Mouse (Mus musculus) liver, embryonic 14.5 days (tissue): ENCODE measurements around the gene Rita1. TPM values are rescaled to one million over a fixed set of nuclear protein-coding genes. Genes with fewer than 3 reads are reported as not detected.
A peak's percentile ranks its signal among the peaks of the same experiment; 100 is the strongest.

Experiments used
- ATAC-seq: fragments of 200-750 bp; cut with Nextera tagmentation; 2 replicates; pipeline ENCODE4 v1.8.0; 2017; ENCODE audit warnings: moderate number of reproducible peaks, mild to moderate bottlenecking, moderate library complexity; ENCODE audit not compliant: insufficient read depth
- DNase-seq, 3 experiments: peaks; one replicate each; pipeline ENCODE4 v3.0.0-alpha.2; 2012 to 2013; ENCODE audit warnings: low read depth in 3 of 3, low spot score in 3 of 3
- H3K27ac ChIP-seq: fragments of 300-500 bp; sonication (generic); 2 replicates; pipeline ENCODE4 v1.5.1; 2014; ENCODE audit warnings: moderate library complexity, mild to moderate bottlenecking, control low read depth, inconsistent platforms
- H3K27me3 ChIP-seq: fragments of 300-500 bp; sonication (generic); 2 replicates; pipeline ENCODE4 v1.6.1; 2014; ENCODE audit warnings: mild to moderate bottlenecking, low read length, moderate library complexity; ENCODE audit not compliant: control insufficient read depth, insufficient read depth
- H3K36me3 ChIP-seq: fragments of 300-500 bp; sonication (generic); replicated peaks from 2 replicates; pipeline ENCODE4 v1.6.1; 2014; ENCODE audit warnings: low read depth; ENCODE audit not compliant: control insufficient read depth, insufficient read depth
- H3K4me1 ChIP-seq, 2 experiments: fragments of 200-500 bp in 1 of 2; fragments of 300-500 bp in 1 of 2; sonication (generic) in 1 of 2; replicated peaks; 2 replicates each; pipeline ENCODE4 v1.6.1; 2012 to 2014; ENCODE audit warnings: antibody characterized with exemption in 1 of 2, inconsistent platforms in 1 of 2, low read length in 1 of 2; ENCODE audit not compliant: control insufficient read depth in 2 of 2, insufficient read depth in 2 of 2
- H3K4me2 ChIP-seq: fragments of 300-500 bp; sonication (generic); 2 replicates; pipeline ENCODE4 v1.6.1; 2014; ENCODE audit warnings: low read depth, mild to moderate bottlenecking, control low read depth, moderate library complexity
- H3K4me3 ChIP-seq, 2 experiments: fragments of 200-500 bp in 1 of 2; fragments of 300-500 bp in 1 of 2; sonication (generic) in 1 of 2; 2 replicates each; pipeline ENCODE4 v1.5.1; 2012 to 2014; ENCODE audit warnings: low read depth in 2 of 2, low read length in 2 of 2, mild to moderate bottlenecking in 2 of 2, control low read depth in 1 of 2, inconsistent platforms in 1 of 2, moderate library complexity in 1 of 2; ENCODE audit not compliant: insufficient read depth in 1 of 2
- H3K9ac ChIP-seq: fragments of 300-500 bp; sonication (generic); replicated peaks from 2 replicates; pipeline ENCODE4 v1.6.1; 2014; ENCODE audit warnings: mild to moderate bottlenecking, control low read depth, moderate library complexity
- H3K9me3 ChIP-seq: fragments of 300-500 bp; sonication (generic); 2 replicates; pipeline ENCODE4 v1.6.1; 2016; ENCODE audit warnings: low read length, mixed read lengths; ENCODE audit not compliant: control insufficient read depth
- CTCF ChIP-seq: IDR thresholded peaks from 2 replicates; pipeline ENCODE4 v1.5.1; 2016; ENCODE audit warnings: antibody characterized with exemption, low read depth, control low read depth
- EP300 ChIP-seq: IDR thresholded peaks from 2 replicates; pipeline ENCODE4 v1.6.1; 2016; ENCODE audit warnings: antibody characterized with exemption, low read depth
- WGBS: fragments of 180-500 bp; shearing (Covaris S2); extraction: QIAGEN DNeasy Blood & Tissue Kit; methylation state at CpG from one replicate; pipeline ENCODE4 v1.1.7; 2014; ENCODE audit not compliant: insufficient replicate concordance; 5-methylcytosine and 5-hydroxymethylcytosine counted together
- polyA plus RNA-seq, 2 experiments: library from polyadenylated mRNA; depleted of rRNA in 1 of 2; stranded (reverse) in 1 of 2; unstranded in 1 of 2; fragments of >200 nt; fragmentation: Nextera tagmentation in 1 of 2; extraction: Ambion mirVana in 1 of 2; gene quantifications; 2 replicates each; pipeline versions ENCODE4 v1.2.1 to v1.2.3; 2012 to 2014

The Rita1 gene
- polyA plus RNA-seq, 2 experiments: 2.1 to 5.2 TPM

- ATAC-seq: no peak
- Histone ChIP-seq H3K4me3 (no peak overlapping the region), H3K27ac (no peak overlapping the region), H3K36me3 (peaks cover 26% of the 10 kb centered on the region), H3K4me2 (no peak overlapping the region), H3K27me3 (no peaks in the 10 kb centered on the region), H3K9ac (no peak overlapping the region), H3K9me3 (no peaks in the 10 kb centered on the region), H3K4me1 (peaks cover 2% of the 10 kb centered on the region in 2 experiments; a peak in 3 of 4 replicates)
- DNase-seq: no peak
- WGBS: 81% methylated on average over 12 of the region's 12 CpGs
- no peak for TF ChIP-seq EP300
- TF ChIP-seq CTCF: no peak
Observed at GRCm38 (mm10) chr5:120618778-120619177, 6.4 kb upstream of the Rita1 start.

GRCm38 (mm10) chr5:120615903-120616302, 3.5 kb upstream of the Rita1 start:
- DNase-seq (no peak), ATAC-seq (no peak)
- peaks cover 3 to 10% of the 10 kb centered on the region in 2 experiments for H3K4me1 ChIP-seq
- peaks cover 13% of the 10 kb centered on the region for H3K36me3 ChIP-seq
- no peaks in the 10 kb centered on the region for H3K9me3 ChIP-seq
- H3K9ac ChIP-seq: no peak overlapping the region
- H3K27me3 ChIP-seq: no peaks in the 10 kb centered on the region
- H3K4me3 ChIP-seq: no peak overlapping the region
- WGBS: 79% methylated on average over 4 of the region's 4 CpGs
- H3K27ac ChIP-seq: no peak overlapping the region
- H3K4me2 ChIP-seq: no peak overlapping the region
- peak; percentile 75 for TF ChIP-seq CTCF
- TF ChIP-seq EP300: no peak

- no peaks in the 10 kb centered on the region for H3K27me3 ChIP-seq
- H3K4me3 ChIP-seq: peak overlapping the region; percentile 78 to 84
- peak; percentile 91 for ATAC-seq
- H3K4me1 ChIP-seq: peaks cover 3 to 10% of the 10 kb centered on the region in 2 experiments
- peak overlapping the region; percentile 53 for H3K27ac ChIP-seq
- TF ChIP-seq CTCF (no peak), EP300 (no peak)
- peak overlapping the region; percentile 62 for H3K9ac ChIP-seq
- WGBS: under 1% methylated on average over 69 of the region's 69 CpGs
- DNase-seq: peak; percentile 100
- peak overlapping the region; percentile 96 for H3K4me2 ChIP-seq
- H3K36me3 ChIP-seq: no peaks in the 10 kb centered on the region
- no peaks in the 10 kb centered on the region for H3K9me3 ChIP-seq
Observed at GRCm38 (mm10) chr5:120612822-120613604, 624 bp upstream of the Rita1 start.

- Histone ChIP-seq H3K27me3 (no peaks in the 10 kb centered on the region), H3K9me3 (no peaks in the 10 kb centered on the region), H3K27ac (no peak overlapping the region), H3K4me2 (peak overlapping the region; percentile 96), H3K36me3 (no peaks in the 10 kb centered on the region), H3K4me1 (peaks cover 3 to 10% of the 10 kb centered on the region in 2 experiments), H3K4me3 (peak overlapping the region; percentile 78 to 84), H3K9ac (peak overlapping the region; percentile 65)
- ATAC-seq (no peak), DNase-seq (no peak)
- TF ChIP-seq EP300 (no peak), CTCF (no peak)
- 60% methylated on average over 8 of the region's 8 CpGs for WGBS
Observed at GRCm38 (mm10) chr5:120611416-120611815, 973 bp downstream of the Rita1 start.

- H3K9ac ChIP-seq: no peak overlapping the region
- 83% methylated on average over 5 of the region's 5 CpGs for WGBS
- H3K4me2 ChIP-seq: peak overlapping the region; percentile 96
- no peaks in the 10 kb centered on the region for H3K27me3 ChIP-seq
- H3K36me3 ChIP-seq: no peaks in the 10 kb centered on the region
- no peaks in the 10 kb centered on the region for H3K9me3 ChIP-seq
- ATAC-seq (no peak), DNase-seq (no peak)
- no peak for TF ChIP-seq CTCF
- H3K4me3 ChIP-seq: no peak overlapping the region
- peaks cover 3 to 10% of the 10 kb centered on the region in 2 experiments for H3K4me1 ChIP-seq
- no peak overlapping the region for H3K27ac ChIP-seq
Observed at GRCm38 (mm10) chr5:120610906-120611305, 1.5 kb downstream of the Rita1 start.
